Mouse (Mus musculus): ENCODE results near the gene Npas3. TPM values are rescaled to one million over a fixed set of nuclear protein-coding genes. Genes with fewer than 3 reads are reported as not detected.

Npas3 gene
- not detected in 2 replicates for polyA plus RNA-seq (2012)

DNA sequence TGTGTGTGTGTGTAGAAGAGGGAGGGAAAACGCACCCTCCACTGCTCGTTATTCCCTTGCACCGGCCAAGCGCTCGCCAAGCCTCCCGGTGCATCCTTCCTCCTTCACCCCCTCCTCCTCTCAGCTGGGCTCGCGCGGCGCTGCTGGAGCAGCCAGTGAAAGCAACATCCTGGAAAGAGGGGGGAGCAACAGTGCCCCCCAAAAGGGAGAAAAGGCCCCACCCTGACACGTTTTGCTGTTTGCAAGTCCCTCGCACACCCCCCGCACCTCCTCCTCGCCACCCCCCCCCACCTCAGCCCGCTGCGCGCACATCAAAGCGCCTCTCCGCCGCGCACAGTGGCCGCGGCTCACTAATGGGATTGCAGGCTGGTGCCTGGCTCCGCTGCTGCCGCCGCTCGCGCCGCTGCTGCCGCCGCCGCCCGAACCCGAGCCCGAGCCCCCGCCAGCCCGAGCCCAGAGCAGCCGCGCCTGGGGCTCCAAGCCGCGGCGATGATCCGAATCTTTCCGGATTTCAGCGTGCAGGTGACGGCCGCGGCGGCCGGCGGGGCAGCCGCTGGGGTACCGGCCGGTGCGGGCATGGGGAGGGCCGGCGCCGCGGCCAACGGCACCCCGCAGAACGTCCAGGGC lies at the start of gene Npas3:
TSS of gene Npas3 (plus strand) at position 577 of the 627 bp plus-strand sequence.
- Histone ChIP-seq H3K36me3 (ENCODE audit: control insufficient read depth) (no peaks in the 10 kb centered on the region), H3K9me3 (ENCODE audit: control insufficient read depth, low read length) (no peaks in the 10 kb centered on the region), H3K4me3 (replicated peaks) (no peak within 1 kb of the TSS), H3K27me3 (ENCODE audit: control insufficient read depth) (peaks cover 86% of the 10 kb centered on the region), H3K4me1 (ENCODE audit: control insufficient read depth) (no peaks in the 10 kb centered on the region)
- TF ChIP-seq TAL1 (IDR thresholded peaks at IDR 0.05; ENCODE audit: low read length) (no peak), GATA1 (IDR thresholded peaks at IDR 0.05; ENCODE audit: low read length) (no peak)

- no peak overlapping the region for H3K4me3 ChIP-seq (replicated peaks)
- H3K9me3 ChIP-seq (ENCODE audit: control insufficient read depth, low read length) = peaks cover 12% of the 10 kb centered on the region; the same call in 1 of the 2 replicates
- H3K4me1 ChIP-seq (ENCODE audit: control insufficient read depth) = no peaks in the 10 kb centered on the region
- no peak for TF ChIP-seq TAL1 (IDR thresholded peaks at IDR 0.05; ENCODE audit: low read length)
- no peak for TF ChIP-seq GATA1 (IDR thresholded peaks at IDR 0.05; ENCODE audit: low read length)
- no peaks in the 10 kb centered on the region for H3K36me3 ChIP-seq (ENCODE audit: control insufficient read depth)
- H3K27me3 ChIP-seq (ENCODE audit: control insufficient read depth) = no peaks in the 10 kb centered on the region
Observed at GRCm38 (mm10) chr12:53217141-53217540, 31.3 kb upstream of the Npas3 start.

DNA sequence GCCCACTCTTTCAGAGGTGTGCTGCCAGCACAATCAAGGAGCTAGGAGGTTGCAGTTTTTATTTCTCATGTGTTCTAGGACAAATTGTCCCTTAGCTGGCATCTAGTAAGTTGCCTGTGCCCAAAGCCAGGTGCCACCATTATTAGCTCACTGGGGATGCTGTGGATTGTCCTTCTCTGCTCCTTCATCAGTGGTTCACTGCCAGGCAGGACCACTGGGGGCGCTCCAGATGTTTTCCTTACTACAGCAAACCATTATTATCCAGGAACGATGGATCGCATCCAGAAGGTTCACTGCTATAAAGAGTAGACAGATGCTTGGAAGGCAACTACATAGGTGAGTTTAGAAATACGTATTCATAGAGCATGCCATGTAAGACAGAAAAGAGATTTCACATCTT lies 25.7 kb upstream of the Npas3 start:
- Histone ChIP-seq H3K27me3 (ENCODE audit: control insufficient read depth) (no peaks in the 10 kb centered on the region), H3K36me3 (ENCODE audit: control insufficient read depth) (no peaks in the 10 kb centered on the region), H3K4me3 (replicated peaks) (no peak overlapping the region), H3K4me1 (ENCODE audit: control insufficient read depth) (no peaks in the 10 kb centered on the region), H3K9me3 (ENCODE audit: control insufficient read depth, low read length) (no peaks in the 10 kb centered on the region; the same call in 1 of the 2 replicates)
- TF ChIP-seq GATA1 (IDR thresholded peaks at IDR 0.05; ENCODE audit: low read length) = no peak
- TF ChIP-seq TAL1 (IDR thresholded peaks at IDR 0.05; ENCODE audit: low read length) = no peak

DNA sequence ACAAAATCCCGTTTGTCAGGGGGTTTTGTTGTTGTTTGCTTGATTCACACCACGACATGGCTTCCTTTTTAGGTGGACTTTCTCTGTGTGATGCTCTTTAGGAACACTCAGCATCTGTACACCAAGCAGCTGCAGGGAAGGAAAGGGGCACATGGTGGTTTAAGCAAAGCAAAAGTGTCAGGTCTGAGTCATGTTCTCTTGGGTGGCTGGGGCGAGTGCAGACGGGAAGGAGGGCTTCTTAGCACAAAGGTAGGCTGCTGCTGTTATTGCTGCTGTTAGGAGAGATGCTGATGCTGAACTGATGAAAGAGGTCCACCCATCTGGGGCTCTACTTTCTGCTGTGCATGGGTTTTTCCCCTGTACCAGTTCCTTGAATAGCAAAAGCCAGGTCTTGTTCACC lies 21.1 kb upstream of the Npas3 start:
- Histone ChIP-seq H3K36me3 (ENCODE audit: control insufficient read depth) (no peaks in the 10 kb centered on the region), H3K4me1 (ENCODE audit: control insufficient read depth) (no peaks in the 10 kb centered on the region), H3K9me3 (ENCODE audit: control insufficient read depth, low read length) (no peaks in the 10 kb centered on the region), H3K27me3 (ENCODE audit: control insufficient read depth) (no peaks in the 10 kb centered on the region), H3K4me3 (replicated peaks) (no peak overlapping the region)
- no peak for TF ChIP-seq GATA1 (IDR thresholded peaks at IDR 0.05; ENCODE audit: low read length)

GRCm38 (mm10) chr12:53229419-53229818 lies 19.1 kb upstream of the Npas3 start:
- H3K4me3 ChIP-seq (replicated peaks) = no peak overlapping the region
- no peaks in the 10 kb centered on the region for H3K9me3 ChIP-seq (ENCODE audit: control insufficient read depth, low read length)
- no peaks in the 10 kb centered on the region for H3K36me3 ChIP-seq (ENCODE audit: control insufficient read depth)
- TF ChIP-seq GATA1 (IDR thresholded peaks at IDR 0.05; ENCODE audit: low read length) (no peak), TAL1 (IDR thresholded peaks at IDR 0.05; ENCODE audit: low read length) (no peak)
- no peaks in the 10 kb centered on the region for H3K27me3 ChIP-seq (ENCODE audit: control insufficient read depth)
- H3K4me1 ChIP-seq (ENCODE audit: control insufficient read depth) = no peaks in the 10 kb centered on the region

DNA sequence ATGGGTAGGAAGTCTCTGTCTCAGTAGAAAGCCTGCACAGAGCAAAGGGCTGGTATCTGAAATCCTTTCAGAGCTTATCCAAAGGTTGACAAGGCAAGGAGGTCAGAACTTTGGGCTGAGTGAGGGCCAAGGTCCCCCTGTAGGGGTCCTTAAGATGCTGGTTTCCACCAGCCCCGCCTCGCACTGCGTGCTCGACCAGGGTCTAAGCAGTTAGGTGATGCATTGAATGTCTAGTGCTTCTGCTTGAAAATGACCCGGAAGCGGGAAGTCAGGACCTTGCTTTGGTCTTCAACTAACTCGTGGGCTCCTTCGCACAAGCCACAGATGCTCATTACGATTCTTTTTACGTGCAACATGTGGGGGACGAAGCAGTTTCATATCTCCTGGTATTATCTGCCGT lies 2.3 kb upstream of the Npas3 start:
- Histone ChIP-seq H3K36me3 (ENCODE audit: control insufficient read depth) (no peaks in the 10 kb centered on the region), H3K4me1 (ENCODE audit: control insufficient read depth) (no peaks in the 10 kb centered on the region), H3K27me3 (ENCODE audit: control insufficient read depth) (peaks cover 66% of the 10 kb centered on the region), H3K9me3 (ENCODE audit: control insufficient read depth, low read length) (no peaks in the 10 kb centered on the region), H3K4me3 (replicated peaks) (no peak overlapping the region)
- TF ChIP-seq GATA1 (IDR thresholded peaks at IDR 0.05; ENCODE audit: low read length) (no peak), TAL1 (IDR thresholded peaks at IDR 0.05; ENCODE audit: low read length) (no peak)

GRCm38 (mm10) chr12:53246581-53247490 lies 1.6 kb upstream of the Npas3 start:
- Histone ChIP-seq H3K4me3 (replicated peaks) (no peak overlapping the region), H3K9me3 (ENCODE audit: control insufficient read depth, low read length) (no peaks in the 10 kb centered on the region), H3K36me3 (ENCODE audit: control insufficient read depth) (no peaks in the 10 kb centered on the region), H3K27me3 (ENCODE audit: control insufficient read depth) (peaks cover 73% of the 10 kb centered on the region), H3K4me1 (ENCODE audit: control insufficient read depth) (no peaks in the 10 kb centered on the region)
- TF ChIP-seq GATA1 (IDR thresholded peaks at IDR 0.05; ENCODE audit: low read length) = no peak
- TF ChIP-seq TAL1 (IDR thresholded peaks at IDR 0.05; ENCODE audit: low read length) = no peak

GRCm38 (mm10) chr12:53247491-53248035 lies 914 bp upstream of the Npas3 start:
- Histone ChIP-seq H3K4me3 (replicated peaks) (no peak overlapping the region), H3K27me3 (ENCODE audit: control insufficient read depth) (peaks cover 80% of the 10 kb centered on the region), H3K36me3 (ENCODE audit: control insufficient read depth) (no peaks in the 10 kb centered on the region), H3K4me1 (ENCODE audit: control insufficient read depth) (no peaks in the 10 kb centered on the region), H3K9me3 (ENCODE audit: control insufficient read depth, low read length) (no peaks in the 10 kb centered on the region)
- TF ChIP-seq TAL1 (IDR thresholded peaks at IDR 0.05; ENCODE audit: low read length) (no peak), GATA1 (IDR thresholded peaks at IDR 0.05; ENCODE audit: low read length) (no peak)

GRCm38 (mm10) chr12:53248796-53249195 lies 319 bp downstream of the Npas3 start:
- no peaks in the 10 kb centered on the region for H3K36me3 ChIP-seq (ENCODE audit: control insufficient read depth)
- H3K9me3 ChIP-seq (ENCODE audit: control insufficient read depth, low read length) = no peaks in the 10 kb centered on the region
- TF ChIP-seq TAL1 (IDR thresholded peaks at IDR 0.05; ENCODE audit: low read length) = no peak
- no peak overlapping the region for H3K4me3 ChIP-seq (replicated peaks)
- no peaks in the 10 kb centered on the region for H3K4me1 ChIP-seq (ENCODE audit: control insufficient read depth)
- peaks cover 92% of the 10 kb centered on the region for H3K27me3 ChIP-seq (ENCODE audit: control insufficient read depth)
